Mouse (Mus musculus) liver, postnatal 0 days (tissue): ENCODE results near the gene Tmem131.

ENCODE experiments used
- CTCF ChIP-seq: sonication (generic); IDR thresholded peaks from 2 replicates; pipeline ENCODE4 v1.5.1; 2016; ENCODE audit warnings: antibody characterized with exemption, low read depth
- EP300 ChIP-seq: IDR thresholded peaks from 2 replicates; pipeline ENCODE4 v1.6.1; 2016; ENCODE audit warnings: antibody characterized with exemption, low read depth, mild to moderate bottlenecking

DNA sequence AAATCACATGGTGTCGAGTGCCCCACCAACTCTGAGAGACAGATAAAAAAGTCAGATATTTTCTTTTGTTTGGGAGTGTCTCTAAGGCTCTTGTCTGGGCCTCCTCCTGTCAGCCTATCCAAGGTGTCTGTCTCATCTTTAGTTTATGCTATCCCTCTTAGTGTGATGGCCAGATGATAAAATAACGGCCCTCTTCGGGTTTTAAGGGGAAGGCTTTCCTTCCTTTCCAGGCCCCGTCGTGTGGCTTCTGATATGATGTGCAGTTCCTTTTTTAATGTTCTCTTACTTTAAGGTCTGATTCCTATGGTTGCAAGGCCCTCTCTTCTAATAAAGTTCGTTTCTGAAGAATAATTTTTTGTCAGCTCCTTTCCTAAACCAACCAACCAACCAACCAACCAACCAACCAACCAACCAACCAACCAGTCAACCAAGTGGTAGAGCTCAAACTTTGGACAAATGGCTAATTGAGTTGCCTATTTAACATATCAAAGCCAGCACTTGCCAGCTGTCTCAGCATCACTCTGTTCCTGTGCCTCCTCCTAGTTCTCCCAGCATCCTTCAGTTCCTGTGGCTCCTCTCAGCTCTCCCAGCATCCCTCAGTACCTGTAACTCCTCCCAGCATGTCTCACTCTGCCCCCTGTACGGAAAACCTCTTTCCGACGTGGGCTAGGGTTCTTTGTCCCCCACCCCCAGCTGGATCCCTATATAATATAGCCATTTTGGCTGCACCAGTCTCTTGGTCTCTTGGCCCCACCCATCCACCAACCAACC, 38.9 kb upstream of the Tmem131 start:
- TF ChIP-seq CTCF (no peak), EP300 (no peak)
